Mouse (Mus musculus) ovary, adult 18-20 months (tissue): ENCODE measurements at regions not wholly inside any gene's neighbourhood (a gene's known extent, or its start where the extent isn't known, plus 50 kb on each side); places are given as distances from the start of the nearest gene placed in this dataset.

ENCODE experiments used
- DNase-seq: peaks from one replicate; pipeline ENCODE4 v3.0.0; 2022; ENCODE audit warnings: low spot score, mixed read lengths

GRCm38 (mm10) chr19:44686061-44686460, 69.8 kb upstream of the Pax2 start:
- no peak for DNase-seq

GRCm38 (mm10) chr19:44692396-44692795, 63.4 kb upstream of the Pax2 start:
- peak; percentile 9 for DNase-seq

- DNase-seq, result no peak
Measured at GRCm38 (mm10) chr19:44692816-44693215, 63.0 kb upstream of the Pax2 start.

DNA sequence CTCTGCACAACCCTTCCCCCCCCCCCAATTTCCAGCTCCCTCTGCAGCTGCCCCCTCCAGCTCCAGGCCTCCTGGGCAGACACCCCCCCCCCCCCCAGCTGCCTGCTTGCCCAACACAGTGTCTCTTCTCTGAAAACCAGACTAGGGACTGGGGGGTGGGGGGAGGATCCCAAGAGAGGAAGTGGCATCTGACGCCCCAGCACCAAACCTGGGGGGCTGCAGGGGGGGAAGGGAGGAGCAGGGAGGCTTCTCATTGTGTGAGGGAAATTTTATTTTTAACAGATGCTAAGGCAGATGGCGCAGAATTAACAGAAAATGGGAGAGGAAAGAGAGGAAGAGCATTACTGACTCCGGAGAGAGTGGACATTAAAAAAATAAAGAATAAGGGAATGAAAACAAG, 60.5 kb upstream of the Pax2 start:
- DNase-seq, result no peak

DNA sequence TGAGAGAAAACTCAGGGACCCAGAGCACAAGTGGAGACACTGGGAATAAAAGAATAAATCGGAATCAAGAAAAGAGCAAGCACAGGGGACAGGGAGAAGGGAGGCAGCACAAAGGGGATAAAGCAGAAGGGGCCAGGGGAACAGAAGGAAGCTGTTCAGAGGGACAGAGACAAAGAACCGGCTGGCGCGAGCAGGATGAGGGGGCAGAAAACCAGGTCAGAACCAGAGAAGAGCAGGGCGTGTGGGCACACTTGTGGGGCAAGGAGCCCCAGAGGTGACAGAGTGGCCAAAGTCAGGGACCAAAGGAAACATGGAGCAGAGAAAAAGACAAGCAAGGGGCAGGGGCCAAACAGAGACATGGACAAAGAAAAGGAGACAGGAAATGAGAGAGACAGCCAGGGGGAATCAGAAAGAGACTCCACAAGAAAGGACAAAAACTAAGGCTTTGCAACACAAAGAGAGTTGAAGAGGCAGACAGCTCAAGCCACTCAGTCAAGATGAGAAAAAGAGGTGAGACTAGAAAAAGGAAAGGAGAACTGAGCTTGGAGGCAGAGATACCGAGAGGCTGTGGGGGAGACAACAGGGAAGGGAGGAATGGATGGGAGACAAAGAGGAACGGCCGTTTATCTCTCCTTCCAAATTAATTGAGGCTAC, 59.7 kb upstream of the Pax2 start:
- no peak for DNase-seq

GRCm38 (mm10) chr19:44696773-44697172, 59.1 kb upstream of the Pax2 start:
- no peak for DNase-seq

DNA sequence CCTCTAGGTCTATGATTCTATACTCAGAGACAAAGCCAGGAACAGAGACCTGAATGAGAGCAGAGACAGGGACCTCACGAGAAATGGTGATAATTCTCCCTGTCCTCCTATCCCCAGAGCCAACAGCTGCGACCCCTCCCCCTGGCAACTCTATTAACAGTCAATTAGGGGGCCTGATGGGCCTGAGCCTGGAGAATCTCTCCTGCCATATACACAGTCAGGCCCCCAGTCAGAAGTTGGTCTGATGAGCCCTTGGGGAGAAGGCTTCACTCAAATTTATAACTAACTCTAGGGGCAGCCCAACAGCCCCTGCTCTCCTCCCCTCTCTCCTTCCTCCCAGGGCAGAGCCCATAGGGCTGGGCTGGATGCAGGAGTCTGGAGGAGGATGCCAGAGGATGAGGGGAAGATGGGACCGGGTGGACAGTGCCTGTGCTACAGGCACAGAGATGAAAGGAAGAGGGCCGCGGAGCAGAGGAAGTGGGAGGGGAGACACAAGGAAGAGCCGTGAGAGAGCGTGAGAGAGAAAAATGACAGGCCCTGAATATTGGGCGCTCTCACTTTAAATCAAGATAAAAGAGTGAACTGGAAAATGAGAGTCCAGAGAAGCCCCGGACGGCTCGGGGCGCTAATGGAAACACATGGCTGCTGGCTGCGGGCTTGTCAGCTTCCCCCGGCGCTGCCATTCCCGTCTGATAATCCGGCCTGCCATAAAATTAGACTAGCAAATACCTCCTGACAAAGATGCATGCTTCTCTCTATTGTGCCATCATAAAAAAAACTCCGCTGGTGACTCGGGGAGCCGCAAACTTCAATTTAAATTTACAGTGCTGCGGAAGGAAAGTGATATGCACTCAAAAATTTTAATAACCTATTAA, 57.2 kb upstream of the Pax2 start:
- no peak for DNase-seq
